Mouse (Mus musculus): Measurements from ENCODE around the gene Slc35d1. TPM values are rescaled to one million over a fixed set of nuclear protein-coding genes. Genes with fewer than 3 reads are reported as not detected.

Gene Slc35d1
- polyA plus RNA-seq (2017; shearing (Covaris generic)) = 37.1 TPM

GRCm38 (mm10) chr4:103214925-103215820 is at the start of gene Slc35d1:
Gene Slc35d1, minus strand, starts transcription at chr4:103215164.

Other genes with a start within 250 kb of the Slc35d1 start
- gene Tctex1d1, start 236.6 kb downstream of the Slc35d1 start, polyA plus RNA-seq (2017; shearing (Covaris generic)) = not detected
- not detected for gene Insl5, start 188.3 kb downstream of the Slc35d1 start, polyA plus RNA-seq (2017; shearing (Covaris generic))
- gene Mier1, start 100.8 kb downstream of the Slc35d1 start, polyA plus RNA-seq (2017; shearing (Covaris generic)) = 75.3 TPM
- 0.50 TPM for gene Wdr78, start 100.6 kb downstream of the Slc35d1 start, polyA plus RNA-seq (2017; shearing (Covaris generic))
- gene 4921539E11Rik, start 75.7 kb upstream of the Slc35d1 start, polyA plus RNA-seq (2017; shearing (Covaris generic)) = not detected
- 16.3 TPM for gene Oma1, start 98.6 kb upstream of the Slc35d1 start, polyA plus RNA-seq (2017; shearing (Covaris generic))